Mouse (Mus musculus): ENCODE data around the gene Mettl7a2.

DNA sequence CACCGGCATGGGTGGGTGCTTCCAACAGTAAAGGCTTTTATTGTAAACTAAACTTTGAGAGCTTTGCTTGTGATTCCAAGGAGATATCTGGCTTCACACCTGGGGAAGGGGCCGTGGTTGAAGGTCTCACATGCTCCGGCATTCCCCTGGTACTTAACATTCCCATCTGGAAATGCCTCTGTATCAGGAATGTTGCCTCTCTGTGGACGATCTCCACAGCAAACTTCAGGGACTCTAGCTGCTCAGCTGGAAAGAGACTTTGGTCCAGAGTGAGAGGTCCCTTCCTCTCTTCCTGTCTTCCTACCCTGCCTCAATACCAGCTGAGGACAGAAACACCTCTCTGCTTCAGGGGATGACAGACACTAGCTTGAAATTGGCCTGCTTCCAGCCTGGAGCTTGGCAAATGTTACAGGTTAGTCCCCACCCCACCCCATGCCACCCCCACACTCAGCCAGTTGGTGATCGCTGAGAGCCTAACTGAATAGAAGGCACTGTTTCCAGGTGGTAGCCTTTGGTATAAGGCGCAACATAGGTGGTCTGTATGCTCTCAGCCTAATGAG, 1.4 kb upstream of the Mettl7a2 start:
- TF ChIP-seq CTCF (IDR thresholded peaks at IDR 0.05; ENCODE audit: low read depth) (no peak), EP300 (IDR thresholded peaks at IDR 0.05; ENCODE audit: low read depth) (no peak)

Data from liver, embryonic 14.5 days (tissue).